8 mouse cellular contexts compared by ENCODE assay signal in genomic region chr3:131110191-131111150, GRCm38 (mm10). TPM values are rescaled to one million over a fixed set of nuclear protein-coding genes. Genes with fewer than 3 reads are reported as not detected.
A peak's percentile ranks its signal among the peaks of the same experiment; 100 is the strongest.
DNase-seq lines count a peak whose midpoint lies in the region; ATAC-seq and TF ChIP-seq lines count a peak whose summit lies in the region.

Lef1 (plus strand) TSS chr3:131110471.

- no peak for TF ChIP-seq EP300 in ES-Bruce4 (IDR thresholded peaks at IDR 0.05; ENCODE audit: insufficient read depth, low read depth, low read length)
- no peak for TF ChIP-seq EP300 in liver, embryonic 14.5 days (IDR thresholded peaks at IDR 0.05; ENCODE audit: low read depth)

- H3K27ac ChIP-seq in ES-Bruce4 (ENCODE audit: insufficient read depth, low read length) = no peak within 1 kb of the TSS
- peak within 1 kb of the TSS; percentile 36; the same call in 1 of the 2 replicates for H3K27ac ChIP-seq in hindbrain, embryonic 11.5 days (ENCODE audit: low read depth, low read length)
- H3K27ac ChIP-seq in liver, embryonic 14.5 days = no peak within 1 kb of the TSS
- H3K27ac ChIP-seq in neural tube, embryonic 15.5 days (replicated peaks) = no peak within 1 kb of the TSS

- DNase-seq in gastrocnemius, postnatal 14 days = peak; percentile 21
- DNase-seq in gastrocnemius, postnatal 36 days = no peak
- peak; percentile 89 for DNase-seq in embryo, embryonic 9.5 days (ENCODE audit: extremely low spot score)
- peak; percentile 82 for DNase-seq in hindbrain, embryonic 11.5 days (ENCODE audit: low spot score)
- no peak for DNase-seq in liver, embryonic 14.5 days (ENCODE audit: low read depth in 3 of 3, low spot score in 3 of 3)
- no peak for DNase-seq in c-Kit-positive CD71-positive TER-119-positive erythroid progenitor cells, embryonic 14.5 days (ENCODE audit: low spot score)

- ATAC-seq in hindbrain, embryonic 11.5 days (ENCODE audit: low FRiP score) = peak; percentile 55
- ATAC-seq in liver, embryonic 14.5 days (ENCODE audit: insufficient read depth) = no peak
- ATAC-seq in neural tube, embryonic 15.5 days (ENCODE audit: low FRiP score) = peak; percentile 18; the same call in 1 of the 2 replicates

- H3K36me3 ChIP-seq in ES-Bruce4 (ENCODE audit: control insufficient read depth, insufficient read depth, low read length, poor library complexity, severe bottlenecking) = no peaks in the 10 kb centered on the region
- no peaks in the 10 kb centered on the region for H3K36me3 ChIP-seq in hindbrain, embryonic 11.5 days (ENCODE audit: control insufficient read depth, insufficient read depth, low read length)
- no peaks in the 10 kb centered on the region for H3K36me3 ChIP-seq in liver, embryonic 14.5 days (replicated peaks; ENCODE audit: control insufficient read depth, insufficient read depth, low read depth)
- H3K36me3 ChIP-seq in neural tube, embryonic 15.5 days = no peaks in the 10 kb centered on the region

- H3K4me1 ChIP-seq in ES-Bruce4 (ENCODE audit: control insufficient read depth, insufficient read depth, low read length) = no peaks in the 10 kb centered on the region
- H3K4me1 ChIP-seq in hindbrain, embryonic 11.5 days (replicated peaks; ENCODE audit: control insufficient read depth, insufficient read depth, low read length) = peaks cover 16% of the 10 kb centered on the region
- H3K4me1 ChIP-seq in liver, embryonic 14.5 days (replicated peaks; ENCODE audit: control insufficient read depth in 2 of 2, insufficient read depth in 2 of 2, low read length in 1 of 2) = no peaks in the 10 kb centered on the region
- peaks cover 55% of the 10 kb centered on the region for H3K4me1 ChIP-seq in neural tube, embryonic 15.5 days

- no peaks in the 10 kb centered on the region for H3K9me3 ChIP-seq in ES-Bruce4 (replicated peaks; ENCODE audit: control insufficient read depth, insufficient read depth, low read length, poor library complexity, severe bottlenecking)
- H3K9me3 ChIP-seq in hindbrain, embryonic 11.5 days (ENCODE audit: control insufficient read depth, low read length) = no peaks in the 10 kb centered on the region
- H3K9me3 ChIP-seq in liver, embryonic 14.5 days (ENCODE audit: control insufficient read depth, low read length) = no peaks in the 10 kb centered on the region
- no peaks in the 10 kb centered on the region for H3K9me3 ChIP-seq in neural tube, embryonic 15.5 days (replicated peaks)

- peak within 1 kb of the TSS; percentile 93 for H3K4me2 ChIP-seq in hindbrain, embryonic 11.5 days (replicated peaks; ENCODE audit: low read depth, low read length)
- H3K4me2 ChIP-seq in liver, embryonic 14.5 days (ENCODE audit: low read depth) = peak within 1 kb of the TSS; percentile 43
- peak within 1 kb of the TSS; percentile 69 for H3K4me2 ChIP-seq in neural tube, embryonic 15.5 days

- peak within 1 kb of the TSS; percentile 56 for H3K4me3 ChIP-seq in ES-Bruce4 (ENCODE audit: low read depth, low read length)
- H3K4me3 ChIP-seq in hindbrain, embryonic 11.5 days (ENCODE audit: low read depth, low read length) = peak within 1 kb of the TSS; percentile 56
- H3K4me3 ChIP-seq in liver, embryonic 14.5 days (ENCODE audit: insufficient read depth in 1 of 2, low read depth in 2 of 2, low read length in 2 of 2) = peak within 1 kb of the TSS; percentile 29
- peak within 1 kb of the TSS; percentile 38 for H3K4me3 ChIP-seq in neural tube, embryonic 15.5 days (replicated peaks)

- intact Hi-C loops in gastrocnemius, postnatal 14 days (cut with DNase I; ENCODE audit: low total_unique reads) = no loop called here
- intact Hi-C loops in gastrocnemius, postnatal 36 days (cut with DNase I) = no loop called here

- H3K9ac ChIP-seq in ES-Bruce4 (ENCODE audit: low read depth, poor library complexity, severe bottlenecking) = peak within 1 kb of the TSS; percentile 36; the same call in 1 of the 2 replicates
- H3K9ac ChIP-seq in hindbrain, embryonic 11.5 days (ENCODE audit: low read depth, low read length) = peak within 1 kb of the TSS; percentile 75
- H3K9ac ChIP-seq in liver, embryonic 14.5 days (replicated peaks) = no peak within 1 kb of the TSS
- H3K9ac ChIP-seq in neural tube, embryonic 15.5 days (replicated peaks) = peak within 1 kb of the TSS; percentile 26

- TF ChIP-seq CTCF in ES-Bruce4 (IDR thresholded peaks at IDR 0.05; ENCODE audit: low read depth, low read length) = no peak
- TF ChIP-seq CTCF in liver, embryonic 14.5 days (IDR thresholded peaks at IDR 0.05; ENCODE audit: low read depth) = no peak

- WGBS in hindbrain, embryonic 11.5 days = under 1% methylated on average over 59 of the region's 69 CpGs
- WGBS in liver, embryonic 14.5 days (ENCODE audit: insufficient replicate concordance) = 1% methylated on average over 62 of the region's 69 CpGs
- WGBS in neural tube, embryonic 15.5 days = 0% methylated on average over 61 of the region's 69 CpGs

- no peak for TF ChIP-seq POLR2A in ES-Bruce4 (IDR thresholded peaks at IDR 0.05; ENCODE audit: insufficient read depth, low read length)

- peaks cover 43% of the 10 kb centered on the region for H3K27me3 ChIP-seq in ES-Bruce4 (ENCODE audit: control insufficient read depth, insufficient read depth, low read length, poor library complexity, severe bottlenecking)
- peaks cover 32% of the 10 kb centered on the region for H3K27me3 ChIP-seq in hindbrain, embryonic 11.5 days (ENCODE audit: control insufficient read depth, insufficient read depth, low read length)
- H3K27me3 ChIP-seq in liver, embryonic 14.5 days (ENCODE audit: control insufficient read depth, insufficient read depth, low read length) = peaks cover 92% of the 10 kb centered on the region
- peaks cover 69% of the 10 kb centered on the region for H3K27me3 ChIP-seq in neural tube, embryonic 15.5 days (replicated peaks)

RNA-seq across cellular contexts. Expression of gene Lef1, which starts in this region (rescaled TPM):
- total RNA-seq in gastrocnemius, postnatal 14 days (2021) = under 1 TPM; 0.16 to 0.41 TPM
- total RNA-seq in gastrocnemius, postnatal 36 days (2021) = 1 to 10 TPM in 1 of 2 experiments, under 1 TPM in 1; 0.32 to 1.1 TPM
- polyA plus RNA-seq in ES-Bruce4 (2011; ENCODE audit: insufficient read depth, insufficient read length, low read depth, missing spikeins) = 3.4 and 5.4 TPM in 2 replicates
- polyA plus RNA-seq in hindbrain, embryonic 11.5 days (2014; fragmentation: Nextera tagmentation; extraction: Ambion mirVana) = 24.1 and 24.6 TPM in 2 replicates
- polyA plus RNA-seq in liver, embryonic 14.5 days (2012; rRNA removed) = 0.11 and 0.12 TPM in 2 replicates
- polyA plus RNA-seq in liver, embryonic 14.5 days (2014; fragmentation: Nextera tagmentation; extraction: Ambion mirVana) = 0.18 and 0.25 TPM in 2 replicates
- 6.3 and 28.7 TPM in 2 replicates for polyA plus RNA-seq in neural tube, embryonic 15.5 days (2015; fragmentation: Nextera tagmentation; extraction: Ambion mirVana)

Comparison
In these comparisons a context has a peak if more than half of its experiments do, and no peak if none do; other contexts are left out.
1. Peak in DNase-seq in gastrocnemius, postnatal 14 days; RNA of the gene not detected or under 1 TPM.
2. DNase-seq: peak in embryo, embryonic 9.5 days (single experiment) and hindbrain, embryonic 11.5 days (single experiment); none in gastrocnemius, postnatal 36 days (0 of 2), liver, embryonic 14.5 days (0 of 3) and c-Kit-positive CD71-positive TER-119-positive erythroid progenitor cells, embryonic 14.5 days (single experiment).
3. H3K4me2 ChIP-seq: peak in every context shown above with its lines; median percentile 93 in hindbrain, embryonic 11.5 days; 69 in neural tube, embryonic 15.5 days; 43 in liver, embryonic 14.5 days.
4. Peak in every context shown above with its lines, with median percentiles within 50 percentile points of each other: H3K4me3 ChIP-seq.